Mouse (Mus musculus) neural tube, embryonic 12.5 days (tissue): ENCODE measurements around the gene Sypl. TPM values are rescaled to one million over a fixed set of nuclear protein-coding genes. Genes with fewer than 3 reads are reported as not detected.

ENCODE experiments used
- ATAC-seq: fragments of 200-750 bp; cut with Nextera tagmentation; 2 replicates; pipeline ENCODE4 v1.8.0; 2017; ENCODE audit warnings: low read depth, mild to moderate bottlenecking, moderate TSS enrichment, moderate library complexity; ENCODE audit not compliant: low FRiP score
- H3K27ac ChIP-seq: fragments of 300-500 bp; sonication (generic); 2 replicates; pipeline ENCODE4 v1.5.1; 2016
- H3K27me3 ChIP-seq: fragments of 300-500 bp; sonication (generic); replicated peaks from 2 replicates; pipeline ENCODE4 v1.6.1; 2016; ENCODE audit warnings: mild to moderate bottlenecking
- H3K36me3 ChIP-seq: fragments of 300-500 bp; sonication (generic); 2 replicates; pipeline ENCODE4 v1.6.1; 2016; ENCODE audit warnings: mild to moderate bottlenecking
- H3K4me1 ChIP-seq: fragments of 300-500 bp; sonication (generic); 2 replicates; pipeline ENCODE4 v1.6.1; 2016
- H3K4me2 ChIP-seq: fragments of 300-500 bp; sonication (generic); replicated peaks from 2 replicates; pipeline ENCODE4 v1.6.1; 2016; ENCODE audit warnings: mild to moderate bottlenecking
- H3K4me3 ChIP-seq: fragments of 300-500 bp; sonication (generic); 2 replicates; pipeline ENCODE4 v1.5.1; 2016
- H3K9ac ChIP-seq: fragments of 300-500 bp; sonication (generic); 2 replicates; pipeline ENCODE4 v1.6.1; 2016; ENCODE audit warnings: mild to moderate bottlenecking
- H3K9me3 ChIP-seq: fragments of 300-500 bp; sonication (generic); 2 replicates; pipeline ENCODE4 v1.6.1; 2016; ENCODE audit warnings: mild to moderate bottlenecking
- WGBS: fragments of 180-500 bp; shearing (Covaris S2); methylation state at CpG from one replicate; pipeline ENCODE4 v1.1.7; 2016; 5-methylcytosine and 5-hydroxymethylcytosine counted together
- polyA plus RNA-seq: library from polyadenylated mRNA; unstranded; fragments of >200 nt; fragmentation: Nextera tagmentation; extraction: Ambion mirVana; gene quantifications from 2 replicates; pipeline ENCODE4 v1.2.1, GENCODE M21; 2016

Sypl gene
- polyA plus RNA-seq, 1 experiment from 2014 or later: 44.3 TPM

DNA sequence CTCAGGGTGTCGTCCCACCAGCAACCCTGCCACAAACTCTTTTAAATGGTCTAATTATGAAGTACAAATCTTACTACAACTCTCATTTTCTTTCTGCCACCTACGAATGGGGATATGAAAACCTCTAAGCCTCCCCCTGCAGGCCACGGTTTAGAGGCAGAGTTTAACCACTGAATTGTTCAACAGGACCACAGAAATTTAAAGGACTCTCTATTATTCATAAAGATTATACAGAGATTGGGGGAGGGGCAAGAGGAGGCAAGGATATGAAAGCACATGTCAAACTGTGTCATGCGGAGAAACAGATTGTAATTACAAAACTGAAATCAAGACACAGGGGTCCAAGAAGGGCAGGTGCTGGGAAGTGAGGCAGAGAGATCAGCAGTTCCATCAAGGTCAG, 7.3 kb upstream of the Sypl start:
- H3K27me3 ChIP-seq: no peaks in the 10 kb centered on the region
- H3K4me3 ChIP-seq: no peak overlapping the region
- no peak overlapping the region for H3K27ac ChIP-seq
- H3K9ac ChIP-seq: no peak overlapping the region
- no peaks in the 10 kb centered on the region for H3K9me3 ChIP-seq
- peaks cover 7% of the 10 kb centered on the region; the same call in 1 of the 2 replicates for H3K4me1 ChIP-seq
- 87% methylated on average over 4 of the region's 4 CpGs for WGBS
- ATAC-seq: no peak
- no peaks in the 10 kb centered on the region for H3K36me3 ChIP-seq
- no peak overlapping the region for H3K4me2 ChIP-seq

DNA sequence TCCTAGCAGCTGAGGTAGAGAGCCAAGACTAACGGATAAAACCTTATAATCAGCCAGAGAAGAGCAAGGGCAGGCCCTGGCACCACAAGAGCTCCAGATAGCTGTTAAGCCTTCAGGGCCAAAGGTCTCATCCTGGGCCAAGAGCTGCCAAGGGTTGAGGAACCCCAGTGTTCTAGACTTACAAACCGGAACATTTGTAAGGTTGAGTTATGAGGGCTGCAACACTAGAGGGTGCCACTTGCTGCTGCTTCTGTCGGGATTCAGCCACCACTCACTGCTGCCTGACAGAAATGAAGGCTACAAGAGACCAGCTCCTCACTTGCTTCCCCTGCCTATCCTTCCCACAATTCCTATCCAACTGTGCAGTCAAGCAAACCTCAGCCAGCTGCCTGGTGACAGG, 1.3 kb upstream of the Sypl start:
- 41% methylated on average over 3 of the region's 3 CpGs for WGBS
- Histone ChIP-seq H3K4me2 (no peak overlapping the region), H3K27me3 (no peaks in the 10 kb centered on the region), H3K4me1 (peaks cover 17% of the 10 kb centered on the region), H3K27ac (no peak overlapping the region), H3K9me3 (no peaks in the 10 kb centered on the region), H3K4me3 (no peak overlapping the region), H3K36me3 (no peaks in the 10 kb centered on the region), H3K9ac (no peak overlapping the region)
- no peak for ATAC-seq

DNA sequence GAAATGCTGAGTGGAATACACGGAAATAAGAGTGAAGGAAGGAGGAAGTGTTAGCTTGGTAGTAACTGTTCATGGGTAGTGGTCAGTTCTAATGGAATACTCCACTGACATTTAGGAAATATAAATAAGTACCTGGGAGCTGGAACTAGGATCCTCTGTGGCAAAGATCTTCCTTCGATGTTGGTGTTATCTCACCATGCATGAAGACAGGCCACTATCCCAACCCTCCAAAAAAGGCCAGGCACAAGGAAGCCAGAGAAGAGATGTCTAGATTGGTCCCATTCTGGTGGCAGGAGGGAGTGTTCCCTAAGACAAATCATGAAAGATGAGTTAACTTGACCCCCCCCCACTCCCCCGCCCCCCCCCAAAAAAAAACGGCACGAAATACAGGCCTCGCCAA, 625 bp upstream of the Sypl start:
- Histone ChIP-seq H3K9me3 (no peaks in the 10 kb centered on the region), H3K4me2 (peak overlapping the region; percentile 83), H3K4me1 (peaks cover 17% of the 10 kb centered on the region), H3K27ac (no peak overlapping the region; the same call in 1 of the 2 replicates), H3K36me3 (no peaks in the 10 kb centered on the region), H3K9ac (peak overlapping the region; percentile 79), H3K27me3 (no peaks in the 10 kb centered on the region), H3K4me3 (peak overlapping the region; percentile 67)
- 20% methylated on average over 6 of the region's 6 CpGs for WGBS
- ATAC-seq: no peak

DNA sequence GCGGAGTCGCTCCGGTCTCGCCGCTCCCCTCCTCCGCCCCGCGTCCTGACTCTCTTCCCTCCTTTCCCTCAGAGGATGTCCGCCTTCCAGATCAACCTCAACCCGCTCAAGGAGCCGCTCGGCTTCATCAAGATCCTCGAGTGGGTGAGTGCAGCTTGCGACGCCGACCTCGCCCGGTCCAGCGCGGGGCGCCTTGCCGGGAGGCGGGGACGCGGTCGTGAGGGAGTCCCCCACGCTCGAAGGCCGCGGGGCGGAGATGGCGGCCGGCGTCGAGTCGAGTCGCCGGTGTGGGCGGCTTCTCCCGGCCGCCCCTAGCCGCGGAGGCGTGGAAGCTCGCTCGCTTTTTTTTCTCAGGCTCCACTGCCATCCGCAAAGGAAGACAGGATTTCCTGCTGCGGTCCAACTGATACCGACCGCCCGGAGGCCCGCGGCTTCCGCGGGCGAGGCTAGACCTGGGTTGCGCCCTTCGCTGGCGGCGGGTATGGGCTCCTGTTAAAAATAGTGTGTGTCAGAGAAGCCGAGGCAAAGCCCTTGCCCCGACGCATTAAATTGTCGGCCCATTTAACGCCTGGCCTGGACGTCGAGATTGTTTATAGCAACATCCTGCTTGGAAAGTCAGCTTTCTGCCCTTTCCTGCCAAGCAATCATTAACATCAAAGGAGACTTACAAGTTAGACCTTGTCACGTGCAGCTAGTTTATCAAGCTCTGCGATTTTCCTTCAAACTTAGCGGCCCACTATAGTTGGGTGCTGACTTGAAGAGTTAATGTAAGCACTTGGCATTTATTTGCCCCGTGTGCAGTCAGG, 728 bp downstream of the Sypl start:
- Histone ChIP-seq H3K4me2 (peak overlapping the region; percentile 83), H3K27ac (peak overlapping the region; percentile 90), H3K4me3 (peak overlapping the region; percentile 67), H3K9me3 (no peaks in the 10 kb centered on the region), H3K27me3 (no peaks in the 10 kb centered on the region), H3K4me1 (peaks cover 17% of the 10 kb centered on the region), H3K36me3 (no peaks in the 10 kb centered on the region), H3K9ac (peak overlapping the region; percentile 79)
- peak; percentile 75; the same call in 1 of the 2 replicates for ATAC-seq
- under 1% methylated on average over 71 of the region's 71 CpGs for WGBS

DNA sequence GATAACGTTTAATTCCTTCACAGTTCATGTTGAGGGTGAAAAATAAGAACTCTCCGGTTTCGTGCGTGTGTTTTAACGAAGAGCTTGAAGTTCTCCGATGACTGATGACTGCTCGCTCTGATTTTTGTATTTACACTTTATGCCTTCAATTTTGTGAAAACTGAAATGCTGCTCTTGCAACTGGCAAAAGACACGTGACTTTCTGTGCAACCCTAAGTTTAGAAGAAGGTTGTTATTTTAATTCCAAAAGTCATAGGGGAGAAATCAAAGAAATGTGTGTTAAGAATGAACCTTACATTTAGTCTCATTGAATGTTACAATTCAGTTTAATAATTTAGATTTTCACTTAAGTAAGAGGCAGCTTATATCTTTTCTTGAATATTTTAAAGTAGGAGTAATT, 1.3 kb downstream of the Sypl start:
- no peak overlapping the region for H3K27ac ChIP-seq
- H3K27me3 ChIP-seq: no peaks in the 10 kb centered on the region
- peaks cover 17% of the 10 kb centered on the region for H3K4me1 ChIP-seq
- no peaks in the 10 kb centered on the region for H3K9me3 ChIP-seq
- WGBS: 5% methylated on average over 8 of the region's 8 CpGs
- no peaks in the 10 kb centered on the region for H3K36me3 ChIP-seq
- peak overlapping the region; percentile 79 for H3K9ac ChIP-seq
- peak overlapping the region; percentile 83 for H3K4me2 ChIP-seq
- ATAC-seq: no peak
- H3K4me3 ChIP-seq: peak overlapping the region; percentile 67

DNA sequence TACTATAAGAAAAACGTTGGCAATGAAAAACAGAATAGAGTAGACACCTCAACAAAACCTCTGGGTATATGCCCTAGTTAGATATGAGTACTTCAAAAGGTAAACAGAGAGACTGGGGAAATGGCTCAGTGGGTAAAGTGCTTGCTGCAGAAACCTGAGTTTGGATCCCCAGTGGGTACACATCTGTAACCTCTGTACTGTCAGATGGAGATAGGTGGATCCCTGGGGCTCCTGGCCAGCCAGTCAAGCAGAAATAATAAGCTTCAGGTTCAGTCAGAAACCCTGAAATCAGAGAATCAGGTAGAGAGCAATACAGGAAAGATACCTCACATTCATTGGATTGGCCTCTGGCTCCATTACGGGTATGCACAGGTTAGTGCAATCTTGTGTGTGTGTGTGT, 3.5 kb downstream of the Sypl start:
- Histone ChIP-seq H3K9ac (no peak overlapping the region), H3K4me2 (no peak overlapping the region), H3K27ac (no peak overlapping the region), H3K9me3 (no peaks in the 10 kb centered on the region), H3K4me1 (peaks cover 17% of the 10 kb centered on the region), H3K4me3 (no peak overlapping the region), H3K27me3 (no peaks in the 10 kb centered on the region), H3K36me3 (no peaks in the 10 kb centered on the region)
- 85% methylated on average over 2 of the region's 2 CpGs for WGBS
- no peak for ATAC-seq

GRCm38 (mm10) chr12:32962132-32962531, 8.4 kb downstream of the Sypl start:
- ATAC-seq: no peak
- H3K4me1 ChIP-seq: no peaks in the 10 kb centered on the region
- H3K36me3 ChIP-seq: 0 out of 2 replicates have a peak, but pooled peaks cover 5% of the 10 kb centered on the region
- no peak overlapping the region for H3K4me3 ChIP-seq
- no peaks in the 10 kb centered on the region for H3K27me3 ChIP-seq
- H3K9me3 ChIP-seq: no peaks in the 10 kb centered on the region
- no peak overlapping the region for H3K27ac ChIP-seq
- H3K4me2 ChIP-seq: no peak overlapping the region
- H3K9ac ChIP-seq: no peak overlapping the region

- Histone ChIP-seq H3K9me3 (no peaks in the 10 kb centered on the region), H3K4me1 (no peaks in the 10 kb centered on the region), H3K36me3 (0 out of 2 replicates have a peak, but pooled peaks cover 11% of the 10 kb centered on the region), H3K4me2 (no peak overlapping the region), H3K9ac (no peak overlapping the region), H3K27ac (no peak overlapping the region), H3K4me3 (no peak overlapping the region), H3K27me3 (no peaks in the 10 kb centered on the region)
- WGBS: 90% methylated on average over 4 of the region's 4 CpGs
- no peak for ATAC-seq
These were observed 10.2 kb downstream of the Sypl start for GRCm38 (mm10) chr12:32963858-32964257.

- Histone ChIP-seq H3K9ac (no peak overlapping the region), H3K27me3 (no peaks in the 10 kb centered on the region), H3K36me3 (peaks cover 20% of the 10 kb centered on the region), H3K4me2 (no peak overlapping the region), H3K4me3 (no peak overlapping the region), H3K4me1 (no peaks in the 10 kb centered on the region), H3K9me3 (no peaks in the 10 kb centered on the region), H3K27ac (no peak overlapping the region)
- WGBS: 93% methylated on average over 1 of the region's 1 CpGs
- ATAC-seq: no peak
These were observed 18.6 kb downstream of the Sypl start for GRCm38 (mm10) chr12:32972287-32972686.

- no peak overlapping the region for H3K4me2 ChIP-seq
- no peaks in the 10 kb centered on the region for H3K4me1 ChIP-seq
- no peak for ATAC-seq
- no peaks in the 10 kb centered on the region for H3K27me3 ChIP-seq
- H3K27ac ChIP-seq: no peak overlapping the region
- H3K9ac ChIP-seq: no peak overlapping the region
- peaks cover 8% of the 10 kb centered on the region for H3K36me3 ChIP-seq
- H3K4me3 ChIP-seq: no peak overlapping the region
- no peaks in the 10 kb centered on the region for H3K9me3 ChIP-seq
These were observed 21.2 kb downstream of the Sypl start for GRCm38 (mm10) chr12:32974893-32975292.

DNA sequence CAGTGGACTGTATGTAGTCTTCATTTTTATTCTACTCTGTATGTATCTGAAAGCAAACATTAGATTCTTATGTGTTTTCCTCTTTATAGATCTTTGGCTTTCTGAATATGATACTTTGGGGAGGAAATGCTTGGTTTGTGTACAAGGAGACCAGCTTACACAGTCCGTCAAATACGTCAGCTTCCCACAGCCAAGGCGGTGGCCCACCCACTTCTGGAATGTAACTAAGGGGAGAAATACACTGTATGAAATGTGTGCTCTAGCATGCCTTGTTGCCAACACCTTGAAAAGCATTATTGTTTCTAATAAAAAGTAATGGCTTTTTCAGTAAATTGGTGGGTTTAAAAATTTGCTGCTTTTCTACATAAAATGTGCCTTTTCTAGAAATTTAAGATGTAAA, 21.8 kb downstream of the Sypl start:
- 94% methylated on average over 3 of the region's 3 CpGs for WGBS
- Histone ChIP-seq H3K4me2 (no peak overlapping the region), H3K9ac (no peak overlapping the region), H3K27me3 (no peaks in the 10 kb centered on the region), H3K4me3 (no peak overlapping the region), H3K9me3 (no peaks in the 10 kb centered on the region), H3K36me3 (peaks cover 6% of the 10 kb centered on the region), H3K27ac (no peak overlapping the region), H3K4me1 (no peaks in the 10 kb centered on the region)
- ATAC-seq: no peak

- Histone ChIP-seq H3K27ac (no peak overlapping the region), H3K4me3 (no peak overlapping the region), H3K9ac (no peak overlapping the region), H3K4me1 (0 out of 2 replicates have a peak, but pooled peaks cover 3% of the 10 kb centered on the region), H3K36me3 (no peaks in the 10 kb centered on the region), H3K9me3 (no peaks in the 10 kb centered on the region), H3K4me2 (no peak overlapping the region), H3K27me3 (no peaks in the 10 kb centered on the region)
- WGBS: 89% methylated on average over 1 of the region's 1 CpGs
- no peak for ATAC-seq
These were observed 28.9 kb downstream of the Sypl start for GRCm38 (mm10) chr12:32982631-32983030.

DNA sequence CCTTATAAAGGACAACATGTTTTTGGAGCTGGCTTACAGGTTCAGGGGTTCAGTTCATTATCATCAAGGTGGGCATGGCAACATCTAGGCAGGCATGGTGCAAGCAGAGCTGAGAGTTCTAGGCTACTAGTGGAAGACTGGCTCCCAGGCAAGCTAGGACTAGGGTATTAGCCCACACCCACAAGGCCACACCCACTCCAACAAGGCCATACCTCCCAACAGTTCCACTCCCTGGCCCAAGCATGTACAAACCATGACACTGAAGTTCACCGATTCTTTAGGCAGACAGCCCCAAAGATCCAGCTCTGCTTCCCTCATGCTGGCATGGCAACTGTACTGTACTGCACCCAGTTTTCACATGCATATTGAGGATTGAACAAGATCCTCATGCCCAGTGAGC, 29.4 kb downstream of the Sypl start:
- WGBS: 100% methylated on average over 1 of the region's 1 CpGs
- Histone ChIP-seq H3K27ac (no peak overlapping the region), H3K36me3 (no peaks in the 10 kb centered on the region), H3K4me3 (no peak overlapping the region), H3K27me3 (no peaks in the 10 kb centered on the region), H3K4me1 (0 out of 2 replicates have a peak, but pooled peaks cover 3% of the 10 kb centered on the region), H3K4me2 (no peak overlapping the region), H3K9me3 (no peaks in the 10 kb centered on the region), H3K9ac (no peak overlapping the region)
- no peak for ATAC-seq
